Mouse (Mus musculus) heart, postnatal 0 days (tissue): ENCODE measurements at regions not wholly inside any gene's neighbourhood (a gene's known extent, or its start where the extent isn't known, plus 50 kb on each side); places are given as distances from the start of the nearest gene placed in this dataset.

Experiments used
- CTCF ChIP-seq: IDR thresholded peaks from 2 replicates; pipeline ENCODE4 v1.5.1; 2016; ENCODE audit warnings: antibody characterized with exemption, control low read depth, low read depth
- EP300 ChIP-seq: IDR thresholded peaks from 2 replicates; pipeline ENCODE4 v1.6.1; 2016; ENCODE audit warnings: antibody characterized with exemption, low read depth

GRCm38 (mm10) chr10:19424030-19424429 is 67.7 kb downstream of the Olig3 start:
- TF ChIP-seq CTCF: no peak
- TF ChIP-seq EP300: no peak
